Mouse (Mus musculus) liver, postnatal 0 days (tissue): ENCODE data around the gene Ogfod1. TPM values are rescaled to one million over a fixed set of nuclear protein-coding genes. Genes with fewer than 3 reads are reported as not detected.

ENCODE experiments used
- ATAC-seq: fragments of 200-750 bp; cut with Nextera tagmentation; 2 replicates; pipeline ENCODE4 v1.8.0; 2017; ENCODE audit warnings: mild to moderate bottlenecking, moderate library complexity
- DNase-seq: peaks from one replicate; pipeline ENCODE4 v3.0.0-alpha.2; 2016
- H3K27ac ChIP-seq: fragments of 300-500 bp; sonication (generic); 2 replicates; pipeline ENCODE4 v1.5.1; 2014; ENCODE audit warnings: antibody characterized with exemption, moderate library complexity, mild to moderate bottlenecking, low read depth
- H3K27me3 ChIP-seq: fragments of 300-500 bp; sonication (generic); 2 replicates; pipeline ENCODE4 v1.6.1; 2014; ENCODE audit warnings: low read length, control low read depth, mixed read lengths; ENCODE audit not compliant: insufficient read depth
- H3K36me3 ChIP-seq: fragments of 300-500 bp; sonication (generic); replicated peaks from 2 replicates; pipeline ENCODE4 v1.6.1; 2014; ENCODE audit warnings: mild to moderate bottlenecking, control low read depth, low read length, moderate library complexity, mixed read lengths; ENCODE audit not compliant: insufficient read depth
- H3K4me1 ChIP-seq: fragments of 300-500 bp; sonication (generic); 2 replicates; pipeline ENCODE4 v1.6.1; 2014; ENCODE audit warnings: antibody characterized with exemption, mild to moderate bottlenecking, control low read depth; ENCODE audit not compliant: insufficient read depth
- H3K4me2 ChIP-seq: fragments of 300-500 bp; sonication (generic); 2 replicates; pipeline ENCODE4 v1.6.1; 2014; ENCODE audit warnings: low read depth, mild to moderate bottlenecking, low read length, moderate library complexity, mixed read lengths
- H3K4me3 ChIP-seq: fragments of 300-500 bp; sonication (generic); 2 replicates; pipeline ENCODE4 v1.5.1; 2014; ENCODE audit warnings: low read depth, low read length
- H3K9ac ChIP-seq: fragments of 300-500 bp; sonication (generic); replicated peaks from 2 replicates; pipeline ENCODE4 v1.6.1; 2014; ENCODE audit warnings: mild to moderate bottlenecking, moderate library complexity
- H3K9me3 ChIP-seq: fragments of 300-500 bp; sonication (generic); 2 replicates; pipeline ENCODE4 v1.6.1; 2016; ENCODE audit warnings: mild to moderate bottlenecking, control low read depth, low read length, mixed read lengths
- CTCF ChIP-seq: sonication (generic); IDR thresholded peaks from 2 replicates; pipeline ENCODE4 v1.5.1; 2016; ENCODE audit warnings: antibody characterized with exemption, low read depth
- EP300 ChIP-seq: IDR thresholded peaks from 2 replicates; pipeline ENCODE4 v1.6.1; 2016; ENCODE audit warnings: antibody characterized with exemption, low read depth, mild to moderate bottlenecking
- WGBS: fragments of 180-500 bp; shearing (Covaris S2); extraction: QIAGEN DNeasy Blood & Tissue Kit; methylation state at CpG from one replicate; pipeline ENCODE4 v1.1.7; 2014; ENCODE audit not compliant: insufficient replicate concordance; 5-methylcytosine and 5-hydroxymethylcytosine counted together
- polyA plus RNA-seq: library from polyadenylated mRNA; unstranded; fragments of >200 nt; fragmentation: Nextera tagmentation; extraction: Ambion mirVana; gene quantifications from 2 replicates; pipeline ENCODE4 v1.2.1, GENCODE M21; 2015

The Ogfod1 gene
- polyA plus RNA-seq, 1 experiment from 2014 or later = 3.5 TPM

GRCm38 (mm10) chr8:94011076-94012012 lies 25.7 kb upstream of the Ogfod1 start:
- Histone ChIP-seq H3K4me3 (peak overlapping the region; percentile 95), H3K27ac (peak overlapping the region; percentile 99), H3K36me3 (no peaks in the 10 kb centered on the region), H3K4me2 (peak overlapping the region; percentile 100), H3K9ac (peak overlapping the region; percentile 99), H3K9me3 (no peaks in the 10 kb centered on the region), H3K27me3 (no peaks in the 10 kb centered on the region), H3K4me1 (peaks cover 46% of the 10 kb centered on the region)
- TF ChIP-seq CTCF (0 out of 2 replicates have a peak, but pooled peaks have one; percentile 7), EP300 (peak; percentile 57)
- DNase-seq (peak; percentile 55), ATAC-seq (no peak)
- 1% methylated on average over 48 of the region's 48 CpGs for WGBS

GRCm38 (mm10) chr8:94012013-94012951 lies 24.7 kb upstream of the Ogfod1 start, which contains the start of gene Amfr:
Amfr (minus strand) TSS chr8:94012842.
- ATAC-seq = peak; percentile 93
- Histone ChIP-seq H3K4me2 (peak within 1 kb of the TSS; percentile 100), H3K27ac (peak within 1 kb of the TSS; percentile 99), H3K9ac (peak within 1 kb of the TSS; percentile 99), H3K4me3 (peak within 1 kb of the TSS; percentile 95), H3K27me3 (no peaks in the 10 kb centered on the region), H3K36me3 (no peaks in the 10 kb centered on the region), H3K4me1 (peaks cover 46% of the 10 kb centered on the region), H3K9me3 (no peaks in the 10 kb centered on the region)
- no peak for TF ChIP-seq EP300
- TF ChIP-seq CTCF = peak; percentile 19; the same call in 1 of the 2 replicates
- under 1% methylated on average over 91 of the region's 130 CpGs for WGBS
- DNase-seq = peak; percentile 85

GRCm38 (mm10) chr8:94013026-94013612 lies 23.9 kb upstream of the Ogfod1 start:
- Histone ChIP-seq H3K27me3 (no peaks in the 10 kb centered on the region), H3K27ac (peak overlapping the region; percentile 99), H3K4me2 (peak overlapping the region; percentile 100), H3K4me1 (peaks cover 42% of the 10 kb centered on the region), H3K4me3 (peak overlapping the region; percentile 95), H3K36me3 (no peaks in the 10 kb centered on the region), H3K9ac (peak overlapping the region; percentile 99), H3K9me3 (no peaks in the 10 kb centered on the region)
- WGBS = 19% methylated on average over 7 of the region's 7 CpGs
- DNase-seq (no peak), ATAC-seq (peak; percentile 43)
- peak; percentile 62 for TF ChIP-seq EP300
- TF ChIP-seq CTCF = no peak

GRCm38 (mm10) chr8:94023916-94024315 lies 13.1 kb upstream of the Ogfod1 start:
- Histone ChIP-seq H3K9me3 (no peaks in the 10 kb centered on the region), H3K4me2 (no peak overlapping the region), H3K27ac (no peak overlapping the region), H3K27me3 (no peaks in the 10 kb centered on the region), H3K9ac (no peak overlapping the region), H3K4me3 (no peak overlapping the region), H3K36me3 (peaks cover 77% of the 10 kb centered on the region), H3K4me1 (no peaks in the 10 kb centered on the region)
- DNase-seq (no peak), ATAC-seq (no peak)
- WGBS = 90% methylated on average over 6 of the region's 6 CpGs
- TF ChIP-seq EP300 (no peak), CTCF (no peak)

- H3K36me3 ChIP-seq = peaks cover 63% of the 10 kb centered on the region
- peaks cover 18% of the 10 kb centered on the region for H3K4me1 ChIP-seq
- ATAC-seq = no peak
- no peak for DNase-seq
- WGBS = 94% methylated on average over 9 of the region's 9 CpGs
- no peak overlapping the region for H3K4me3 ChIP-seq
- H3K27me3 ChIP-seq = no peaks in the 10 kb centered on the region
- no peak overlapping the region for H3K27ac ChIP-seq
- H3K4me2 ChIP-seq = no peak overlapping the region
- TF ChIP-seq EP300 (no peak), CTCF (no peak)
- H3K9ac ChIP-seq = no peak overlapping the region
- no peaks in the 10 kb centered on the region for H3K9me3 ChIP-seq
These were observed 7.3 kb upstream of the Ogfod1 start for GRCm38 (mm10) chr8:94029701-94030100.
